Mouse (Mus musculus) thymus, adult 2 months (tissue): Measurements from ENCODE around the gene Enpp3.

Experiments used
- CTCF ChIP-seq: fragments of 200-500 bp; IDR thresholded peaks from 2 replicates; pipeline ENCODE4 v1.5.1; 2012; ENCODE audit warnings: mild to moderate bottlenecking, control low read depth, low read length, moderate library complexity, borderline replicate concordance; ENCODE audit not compliant: control insufficient read depth, poor library complexity, insufficient read depth; ENCODE audit errors: extremely low read depth
- POLR2A ChIP-seq: fragments of 200-500 bp; IDR thresholded peaks from 2 replicates; pipeline ENCODE4 v1.6.1; 2012; ENCODE audit warnings: mild to moderate bottlenecking, low read length, control low read depth, moderate library complexity; ENCODE audit not compliant: control insufficient read depth, poor library complexity, insufficient read depth; ENCODE audit errors: extremely low read depth

- TF ChIP-seq CTCF (no peak), POLR2A (no peak)
Observed at GRCm38 (mm10) chr10:24764640-24765039, 78.0 kb downstream of the Enpp3 start.
